Mouse (Mus musculus) embryonic facial prominence, embryonic 12.5 days (tissue): ENCODE measurements around the gene Alkbh1. TPM values are rescaled to one million over a fixed set of nuclear protein-coding genes. Genes with fewer than 3 reads are reported as not detected.
A peak's percentile ranks its signal among the peaks of the same experiment; 100 is the strongest.

Experiments
- ATAC-seq: fragments of 200-750 bp; cut with Nextera tagmentation; 2 replicates; pipeline ENCODE4 v1.8.0; 2017; ENCODE audit not compliant: insufficient number of reproducible peaks, insufficient read depth, low FRiP score, low TSS enrichment
- H3K27ac ChIP-seq: fragments of 300-500 bp; sonication (generic); 2 replicates; pipeline ENCODE4 v1.5.1; 2016; ENCODE audit warnings: mild to moderate bottlenecking
- H3K27me3 ChIP-seq: fragments of 300-500 bp; sonication (generic); 2 replicates; pipeline ENCODE4 v1.6.1; 2016; ENCODE audit warnings: mild to moderate bottlenecking, moderate library complexity
- H3K36me3 ChIP-seq: fragments of 300-500 bp; sonication (generic); 2 replicates; pipeline ENCODE4 v1.6.1; 2016; ENCODE audit warnings: mild to moderate bottlenecking
- H3K4me1 ChIP-seq: fragments of 300-500 bp; sonication (generic); 2 replicates; pipeline ENCODE4 v1.6.1; 2016
- H3K4me2 ChIP-seq: fragments of 300-500 bp; sonication (generic); replicated peaks from 2 replicates; pipeline ENCODE4 v1.6.1; 2016; ENCODE audit warnings: mild to moderate bottlenecking, moderate library complexity
- H3K4me3 ChIP-seq: fragments of 300-500 bp; sonication (generic); 2 replicates; pipeline ENCODE4 v1.5.1; 2016; ENCODE audit warnings: mild to moderate bottlenecking
- H3K9ac ChIP-seq: fragments of 300-500 bp; sonication (generic); 2 replicates; pipeline ENCODE4 v1.6.1; 2016; ENCODE audit warnings: mild to moderate bottlenecking, moderate library complexity
- H3K9me3 ChIP-seq: fragments of 300-500 bp; sonication (generic); 2 replicates; pipeline ENCODE4 v1.6.1; 2016; ENCODE audit warnings: mild to moderate bottlenecking, moderate library complexity
- WGBS: fragments of 180-500 bp; shearing (Covaris S2); methylation state at CpG from one replicate; pipeline ENCODE4 v1.1.7; 2016; 5-methylcytosine and 5-hydroxymethylcytosine counted together
- polyA plus RNA-seq: library from polyadenylated mRNA; unstranded; fragments of >200 nt; fragmentation: Nextera tagmentation; extraction: Ambion mirVana; gene quantifications from 2 replicates; pipeline ENCODE4 v1.2.1, GENCODE M21; 2016

Alkbh1 gene
- polyA plus RNA-seq, 1 experiment from 2014 or later = 73.2 TPM

- no peak overlapping the region for H3K27ac ChIP-seq
- H3K36me3 ChIP-seq = no peaks in the 10 kb centered on the region
- no peak overlapping the region for H3K9ac ChIP-seq
- 76% methylated on average over 4 of the region's 4 CpGs for WGBS
- H3K4me2 ChIP-seq = no peak overlapping the region
- no peak overlapping the region for H3K4me3 ChIP-seq
- H3K4me1 ChIP-seq = no peaks in the 10 kb centered on the region
- H3K27me3 ChIP-seq = no peaks in the 10 kb centered on the region
- ATAC-seq = no peak
- H3K9me3 ChIP-seq = no peaks in the 10 kb centered on the region
These were observed 28.5 kb downstream of the Alkbh1 start for GRCm38 (mm10) chr12:87415358-87415757.

- Histone ChIP-seq H3K4me3 (no peak overlapping the region), H3K4me2 (no peak overlapping the region), H3K36me3 (no peaks in the 10 kb centered on the region), H3K4me1 (peaks cover under 1% of the 10 kb centered on the region; the same call in 1 of the 2 replicates), H3K9me3 (no peaks in the 10 kb centered on the region), H3K9ac (no peak overlapping the region), H3K27me3 (no peaks in the 10 kb centered on the region), H3K27ac (no peak overlapping the region)
- 17% methylated on average over 4 of the region's 4 CpGs for WGBS
- no peak; the same call in 1 of the 2 replicates for ATAC-seq
These were observed 30.5 kb downstream of the Alkbh1 start for GRCm38 (mm10) chr12:87413179-87413790.

GRCm38 (mm10) chr12:87410999-87411398 is 32.8 kb downstream of the Alkbh1 start:
- WGBS = 51% methylated on average over 7 of the region's 7 CpGs
- H3K36me3 ChIP-seq = no peaks in the 10 kb centered on the region
- no peak for ATAC-seq

GRCm38 (mm10) chr12:87409123-87409522 is 34.7 kb downstream of the Alkbh1 start:
- no peaks in the 10 kb centered on the region for H3K27me3 ChIP-seq
- H3K9me3 ChIP-seq = no peaks in the 10 kb centered on the region
- no peaks in the 10 kb centered on the region for H3K36me3 ChIP-seq
- H3K9ac ChIP-seq = no peak overlapping the region
- no peak for ATAC-seq
- 75% methylated on average over 4 of the region's 4 CpGs for WGBS
- no peak overlapping the region for H3K4me3 ChIP-seq
- no peak overlapping the region for H3K4me2 ChIP-seq
- H3K4me1 ChIP-seq = peaks cover 3% of the 10 kb centered on the region; the same call in 1 of the 2 replicates
- H3K27ac ChIP-seq = no peak overlapping the region

More at GRCm38 (mm10) chr12:87410999-87411398, 32.8 kb downstream of the Alkbh1 start:
- Histone ChIP-seq H3K9ac (no peak overlapping the region), H3K27me3 (no peaks in the 10 kb centered on the region), H3K4me1 (peaks cover 3% of the 10 kb centered on the region; the same call in 1 of the 2 replicates), H3K9me3 (no peaks in the 10 kb centered on the region), H3K27ac (no peak overlapping the region), H3K4me2 (no peak overlapping the region), H3K4me3 (no peak overlapping the region)

GRCm38 (mm10) chr12:87407869-87408605 is 35.8 kb downstream of the Alkbh1 start:
- Histone ChIP-seq H3K4me3 (no peak overlapping the region), H3K9ac (no peak overlapping the region), H3K4me1 (peaks cover 3% of the 10 kb centered on the region; the same call in 1 of the 2 replicates), H3K27me3 (no peaks in the 10 kb centered on the region), H3K27ac (no peak overlapping the region), H3K36me3 (no peaks in the 10 kb centered on the region), H3K4me2 (peak overlapping the region; percentile 33), H3K9me3 (no peaks in the 10 kb centered on the region)
- no peak for ATAC-seq
- 33% methylated on average over 21 of the region's 21 CpGs for WGBS

- ATAC-seq = no peak
- H3K27ac ChIP-seq = no peak overlapping the region
- no peak overlapping the region for H3K9ac ChIP-seq
- WGBS = 68% methylated on average over 3 of the region's 3 CpGs
- H3K27me3 ChIP-seq = no peaks in the 10 kb centered on the region
- H3K9me3 ChIP-seq = no peaks in the 10 kb centered on the region
- no peak overlapping the region for H3K4me2 ChIP-seq
- no peaks in the 10 kb centered on the region for H3K36me3 ChIP-seq
- H3K4me1 ChIP-seq = peaks cover 3% of the 10 kb centered on the region; the same call in 1 of the 2 replicates
- no peak overlapping the region for H3K4me3 ChIP-seq
These were observed 38.1 kb downstream of the Alkbh1 start for GRCm38 (mm10) chr12:87405721-87406120.

GRCm38 (mm10) chr12:87405165-87405564 is 38.7 kb downstream of the Alkbh1 start:
- H3K4me1 ChIP-seq = peaks cover 3% of the 10 kb centered on the region; the same call in 1 of the 2 replicates
- no peak overlapping the region for H3K27ac ChIP-seq
- H3K4me2 ChIP-seq = no peak overlapping the region
- H3K27me3 ChIP-seq = no peaks in the 10 kb centered on the region
- no peaks in the 10 kb centered on the region for H3K36me3 ChIP-seq
- H3K9me3 ChIP-seq = no peaks in the 10 kb centered on the region
- no peak for ATAC-seq
- no peak overlapping the region for H3K9ac ChIP-seq
- no peak overlapping the region for H3K4me3 ChIP-seq
- WGBS = 81% methylated on average over 4 of the region's 4 CpGs

- Histone ChIP-seq H3K4me3 (no peak overlapping the region), H3K27me3 (no peaks in the 10 kb centered on the region), H3K27ac (no peak overlapping the region), H3K36me3 (no peaks in the 10 kb centered on the region), H3K9ac (no peak overlapping the region), H3K4me1 (no peaks in the 10 kb centered on the region), H3K4me2 (no peak overlapping the region), H3K9me3 (no peaks in the 10 kb centered on the region)
- 43% methylated on average over 6 of the region's 6 CpGs for WGBS
- ATAC-seq = no peak
These were observed 41.9 kb downstream of the Alkbh1 start for GRCm38 (mm10) chr12:87401883-87402282.

GRCm38 (mm10) chr12:87399119-87399819 is 44.5 kb downstream of the Alkbh1 start:
- H3K27ac ChIP-seq = no peak overlapping the region
- H3K27me3 ChIP-seq = no peaks in the 10 kb centered on the region
- H3K4me1 ChIP-seq = no peaks in the 10 kb centered on the region
- WGBS = 83% methylated on average over 10 of the region's 10 CpGs
- H3K9ac ChIP-seq = no peak overlapping the region
- no peak overlapping the region for H3K4me2 ChIP-seq
- ATAC-seq = no peak
- H3K4me3 ChIP-seq = no peak overlapping the region
- H3K36me3 ChIP-seq = no peaks in the 10 kb centered on the region
- no peaks in the 10 kb centered on the region for H3K9me3 ChIP-seq

- ATAC-seq = no peak
- H3K4me3 ChIP-seq = no peak overlapping the region
- no peaks in the 10 kb centered on the region for H3K9me3 ChIP-seq
- no peaks in the 10 kb centered on the region for H3K36me3 ChIP-seq
- no peak overlapping the region for H3K4me2 ChIP-seq
- H3K9ac ChIP-seq = no peak overlapping the region
- no peaks in the 10 kb centered on the region for H3K27me3 ChIP-seq
- no peak overlapping the region for H3K27ac ChIP-seq
- H3K4me1 ChIP-seq = no peaks in the 10 kb centered on the region
- WGBS = 70% methylated on average over 4 of the region's 4 CpGs
These were observed 45.9 kb downstream of the Alkbh1 start for GRCm38 (mm10) chr12:87397811-87398417.

- no peak overlapping the region for H3K4me2 ChIP-seq
- ATAC-seq = no peak
These were observed 46.7 kb downstream of the Alkbh1 start for GRCm38 (mm10) chr12:87397126-87397525.

More at GRCm38 (mm10) chr12:87397126-87397525, 46.7 kb downstream of the Alkbh1 start:
- H3K27ac ChIP-seq = no peak overlapping the region
- no peak overlapping the region for H3K4me3 ChIP-seq
- no peaks in the 10 kb centered on the region for H3K27me3 ChIP-seq
- no peaks in the 10 kb centered on the region for H3K9me3 ChIP-seq
- 77% methylated on average over 3 of the region's 4 CpGs for WGBS
- H3K36me3 ChIP-seq = no peaks in the 10 kb centered on the region
- H3K9ac ChIP-seq = no peak overlapping the region
- H3K4me1 ChIP-seq = no peaks in the 10 kb centered on the region
